Mouse (Mus musculus) myocyte (in vitro differentiated cells): ENCODE data around the gene Fcho2.
A peak's percentile ranks its signal among the peaks of the same experiment; 100 is the strongest.

Experiments
- CEBPB ChIP-seq: IDR thresholded peaks from 2 replicates; pipeline ENCODE4 v1.6.1; 2011; ENCODE audit warnings: mild to moderate bottlenecking, moderate library complexity; ENCODE audit not compliant: poor library complexity, insufficient read depth, severe bottlenecking
- E2F4 ChIP-seq: IDR thresholded peaks from one replicate; pipeline ENCODE4 v1.6.1; 2011; ENCODE audit warnings: mild to moderate bottlenecking, control low read depth, moderate library complexity; ENCODE audit not compliant: insufficient read depth
- MAX ChIP-seq: IDR thresholded peaks from one replicate; pipeline ENCODE4 v1.6.1; 2011; ENCODE audit warnings: low read depth, mild to moderate bottlenecking, control low read depth
- MYOD1 ChIP-seq, 3 experiments: IDR thresholded peaks; one replicate each; pipeline ENCODE4 v1.6.1; 2011; ENCODE audit warnings: control low read depth in 2 of 3, low read depth in 2 of 3, mild to moderate bottlenecking in 2 of 3, moderate library complexity in 1 of 3; ENCODE audit not compliant: insufficient read length in 2 of 3, control insufficient read depth in 1 of 3
- MYOG ChIP-seq, 3 experiments: IDR thresholded peaks; one replicate each; pipeline ENCODE4 v1.6.1; 2011; ENCODE audit warnings: control low read depth in 2 of 3, low read depth in 2 of 3, mild to moderate bottlenecking in 2 of 3; ENCODE audit not compliant: insufficient read length in 2 of 3, control insufficient read depth in 1 of 3, insufficient read depth in 1 of 3
- POLR2A ChIP-seq: IDR thresholded peaks from one replicate; pipeline ENCODE4 v1.6.1; 2011; ENCODE audit warnings: low read depth, mild to moderate bottlenecking, control low read depth, moderate library complexity; ENCODE audit not compliant: insufficient read length
- POLR2AphosphoS2 ChIP-seq: IDR thresholded peaks from one replicate; pipeline ENCODE4 v1.6.1; 2011; ENCODE audit warnings: low read depth, control low read depth; ENCODE audit not compliant: insufficient read length
- REST ChIP-seq: IDR thresholded peaks from one replicate; pipeline ENCODE4 v1.6.1; 2011; ENCODE audit warnings: mild to moderate bottlenecking, control low read depth, moderate library complexity; ENCODE audit not compliant: insufficient read depth, insufficient read length
- TCF12 ChIP-seq: IDR thresholded peaks from one replicate; pipeline ENCODE4 v1.6.1; 2011; ENCODE audit warnings: mild to moderate bottlenecking, control low read depth; ENCODE audit not compliant: poor library complexity, insufficient read depth, severe bottlenecking
- USF1 ChIP-seq: IDR thresholded peaks from one replicate; pipeline ENCODE4 v1.6.1; 2011; ENCODE audit warnings: low read depth, mild to moderate bottlenecking, control low read depth, moderate library complexity

DNA sequence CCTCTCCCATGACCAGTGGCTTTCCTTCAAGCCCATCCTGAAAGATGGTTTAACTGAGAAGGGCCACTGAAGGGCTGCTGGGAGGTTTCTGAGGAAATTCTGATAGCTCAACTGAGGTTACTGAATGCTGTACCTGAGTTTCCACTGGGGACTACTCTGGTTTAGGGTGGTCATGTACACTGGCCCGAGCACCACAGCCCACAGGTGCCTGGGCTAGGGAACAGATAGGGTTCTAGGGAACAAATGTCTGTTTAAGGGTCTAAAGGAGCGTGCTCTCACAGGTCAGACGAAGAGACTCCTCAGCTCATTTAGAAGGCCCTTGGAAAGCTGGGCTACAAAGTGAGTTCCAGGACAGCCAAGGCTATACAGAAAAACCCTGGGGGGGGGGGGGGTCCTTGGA lies 19.5 kb upstream of the Fcho2 start:
- TF ChIP-seq E2F4 (no peak), POLR2A (no peak), CEBPB (no peak), MYOG (IDR thresholded peaks at IDR 0.05; ENCODE audit: control insufficient read depth in 1 of 3, insufficient read depth in 1 of 3, insufficient read length in 2 of 3, low read depth in 2 of 3) (no peak), TCF12 (no peak), POLR2AphosphoS2 (peak; percentile 53), MYOD1 (IDR thresholded peaks at IDR 0.05; ENCODE audit: control insufficient read depth in 1 of 3, insufficient read length in 2 of 3, low read depth in 2 of 3) (no peak), USF1 (no peak), MAX (no peak), REST (no peak)
